Mouse (Mus musculus): ENCODE data around the gene Cst3. TPM values are rescaled to one million over a fixed set of nuclear protein-coding genes. Genes with fewer than 3 reads are reported as not detected.

Gene Cst3
- total RNA-seq (2017) = 200 and 303 TPM in 2 replicates

DNA sequence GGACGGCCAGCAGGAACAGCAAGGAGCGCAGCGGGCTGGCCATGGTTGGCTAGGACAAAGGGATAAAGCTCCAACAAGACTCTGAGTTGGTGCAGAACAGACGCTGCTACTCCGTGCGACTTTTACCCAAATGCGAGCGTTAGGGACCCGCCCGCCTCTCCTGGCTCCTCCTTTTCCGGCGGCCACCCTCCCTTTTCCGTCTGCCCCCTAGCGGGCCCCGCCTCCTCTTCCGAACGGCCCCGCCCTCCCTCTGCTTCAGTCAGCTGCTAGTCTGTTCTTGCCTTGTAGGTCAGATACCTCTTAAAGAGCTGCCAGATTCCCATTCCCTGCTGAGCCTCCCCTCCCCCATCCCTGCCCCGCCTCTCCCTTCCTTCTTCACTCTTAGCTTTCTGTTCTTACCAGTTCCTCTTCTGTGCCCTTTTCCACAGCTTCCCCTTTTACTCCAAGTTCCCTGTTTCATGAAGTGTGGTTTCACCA lies at the start of gene Cst3:
Cst3 (minus strand) TSS at position 358 of the 477 bp plus-strand sequence.
- peak; percentile 86 to 90 for ATAC-seq (replicated peaks in 1 of 2; ENCODE audit: insufficient read depth in 1 of 2, low FRiP score in 2 of 2, low TSS enrichment in 1 of 2, low read depth in 1 of 2, poor library complexity in 2 of 2, severe bottlenecking in 2 of 2)

DNA sequence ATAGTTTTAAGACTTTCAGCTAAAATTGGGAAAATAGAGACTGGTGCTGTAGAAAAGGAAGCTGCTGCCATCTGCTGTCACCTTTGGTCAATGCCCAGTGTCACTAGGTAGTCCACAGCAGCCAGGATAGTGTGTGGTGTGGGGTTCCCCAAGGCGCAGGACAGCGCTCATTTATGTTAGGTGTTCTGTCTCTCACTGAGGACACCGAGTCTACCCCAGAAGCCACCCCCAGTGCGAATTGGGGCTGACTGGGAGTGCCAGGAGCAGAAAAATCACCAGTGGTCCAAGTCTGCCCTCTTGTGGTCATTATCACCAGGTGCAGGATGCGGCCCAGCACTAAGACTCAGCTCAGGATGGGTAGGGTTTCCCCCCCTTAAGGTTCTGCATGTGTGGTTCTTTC lies 26.8 kb upstream of the Cst3 start:
- ATAC-seq (replicated peaks in 1 of 2; ENCODE audit: insufficient read depth in 1 of 2, low FRiP score in 2 of 2, low TSS enrichment in 1 of 2, low read depth in 1 of 2, poor library complexity in 2 of 2, severe bottlenecking in 2 of 2) = peak; percentile 95 to 96

DNA sequence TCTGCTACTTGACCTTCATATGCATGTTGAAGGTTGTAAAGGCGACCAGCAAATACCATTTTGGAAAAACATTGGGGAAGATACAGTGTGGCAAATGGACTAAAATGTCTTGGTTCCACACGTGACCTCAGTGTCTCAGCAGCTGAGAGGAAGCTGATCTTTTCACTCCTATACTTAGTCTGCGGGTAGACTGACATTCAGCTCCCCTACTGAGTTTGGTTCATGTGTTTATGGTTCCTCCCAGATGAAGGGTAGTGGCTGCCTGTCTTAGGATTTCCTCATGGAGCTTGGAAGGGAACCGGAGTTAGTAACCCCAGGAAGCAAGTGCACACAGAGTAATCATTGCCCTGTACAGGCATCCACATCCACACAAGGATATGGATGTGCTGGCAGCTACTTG lies 24.8 kb upstream of the Cst3 start:
- ATAC-seq (replicated peaks in 1 of 2; ENCODE audit: insufficient read depth in 1 of 2, low FRiP score in 2 of 2, low TSS enrichment in 1 of 2, low read depth in 1 of 2, poor library complexity in 2 of 2, severe bottlenecking in 2 of 2) = no peak

DNA sequence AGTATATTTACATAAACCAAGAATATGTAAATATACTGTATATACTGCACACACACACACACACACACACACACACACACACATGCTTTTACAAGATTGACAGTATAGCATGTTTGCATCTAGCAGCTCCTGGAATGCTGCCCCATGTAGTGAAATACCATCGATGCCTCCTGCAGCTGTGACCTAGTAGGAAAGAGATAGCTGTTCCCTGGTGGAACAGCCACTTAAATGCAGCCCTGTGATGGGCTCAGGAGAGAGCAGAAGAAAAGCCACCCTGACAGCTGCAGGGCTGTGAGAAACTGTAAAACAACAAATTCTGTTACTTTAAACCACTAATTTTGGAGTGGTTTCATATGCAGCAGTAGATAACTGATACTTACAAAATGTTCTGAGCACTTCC lies 20.7 kb upstream of the Cst3 start:
- ATAC-seq (replicated peaks in 1 of 2; ENCODE audit: insufficient read depth in 1 of 2, low FRiP score in 2 of 2, low TSS enrichment in 1 of 2, low read depth in 1 of 2, poor library complexity in 2 of 2, severe bottlenecking in 2 of 2) = no peak

DNA sequence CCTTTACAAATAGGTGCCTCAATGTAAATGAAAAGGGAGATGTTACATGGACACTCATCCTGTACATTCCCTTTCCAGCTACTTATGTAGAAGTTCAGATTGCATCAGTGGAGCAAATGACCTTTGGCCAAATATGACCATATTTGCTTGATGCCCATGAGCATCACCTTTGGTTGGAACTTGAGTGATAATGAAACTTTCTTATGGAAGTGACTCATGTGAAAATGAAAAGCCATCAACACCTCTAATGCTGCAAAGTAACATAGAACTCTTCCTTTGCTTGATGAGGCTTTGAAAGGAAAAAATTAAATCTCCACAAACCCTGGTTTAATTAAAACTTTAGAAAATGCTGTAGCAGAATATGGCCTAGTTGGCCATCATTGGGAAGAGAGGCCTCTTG lies 17.6 kb upstream of the Cst3 start:
- no peak for ATAC-seq (replicated peaks in 1 of 2; ENCODE audit: insufficient read depth in 1 of 2, low FRiP score in 2 of 2, low TSS enrichment in 1 of 2, low read depth in 1 of 2, poor library complexity in 2 of 2, severe bottlenecking in 2 of 2)

DNA sequence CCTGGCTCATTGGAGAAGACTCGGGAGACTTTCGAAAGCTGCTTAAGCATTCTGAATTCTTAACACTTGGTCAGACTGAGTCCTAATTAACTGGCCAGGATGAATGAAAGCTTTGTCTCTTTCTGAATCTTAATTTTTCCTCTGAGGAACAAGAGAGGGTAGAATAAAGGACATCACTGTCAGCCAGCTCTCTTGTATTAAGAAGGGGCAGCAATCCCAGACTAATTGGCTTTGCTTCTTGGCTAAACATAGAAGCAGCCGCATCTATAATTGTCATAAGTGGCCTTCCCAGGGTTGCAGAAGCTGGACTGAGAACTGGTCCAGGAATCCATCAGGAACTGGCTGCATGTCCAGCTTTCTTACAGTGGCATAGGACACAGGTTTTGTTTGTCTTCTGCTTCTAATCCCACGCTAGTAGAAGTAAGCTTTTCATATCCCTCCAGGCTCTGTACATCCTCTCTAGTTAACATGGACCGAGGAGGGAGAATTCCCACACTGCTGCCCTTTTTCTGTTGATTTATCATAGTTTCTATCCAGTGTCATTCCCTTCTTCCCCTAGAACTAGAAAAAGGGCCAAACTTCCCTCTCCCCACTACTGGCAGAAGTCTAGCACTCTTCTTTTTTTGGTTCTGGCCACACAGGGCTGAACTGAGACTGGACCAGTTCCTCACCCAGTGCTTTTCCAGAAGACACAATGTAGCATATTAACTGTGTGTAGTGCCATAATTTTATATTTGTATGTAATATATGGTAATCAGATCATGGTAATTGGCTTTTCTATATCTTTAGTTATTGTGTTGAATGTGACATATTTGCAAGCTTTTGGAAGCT lies 14.7 kb upstream of the Cst3 start:
- no peak for ATAC-seq (replicated peaks in 1 of 2; ENCODE audit: insufficient read depth in 1 of 2, low FRiP score in 2 of 2, low TSS enrichment in 1 of 2, low read depth in 1 of 2, poor library complexity in 2 of 2, severe bottlenecking in 2 of 2)

DNA sequence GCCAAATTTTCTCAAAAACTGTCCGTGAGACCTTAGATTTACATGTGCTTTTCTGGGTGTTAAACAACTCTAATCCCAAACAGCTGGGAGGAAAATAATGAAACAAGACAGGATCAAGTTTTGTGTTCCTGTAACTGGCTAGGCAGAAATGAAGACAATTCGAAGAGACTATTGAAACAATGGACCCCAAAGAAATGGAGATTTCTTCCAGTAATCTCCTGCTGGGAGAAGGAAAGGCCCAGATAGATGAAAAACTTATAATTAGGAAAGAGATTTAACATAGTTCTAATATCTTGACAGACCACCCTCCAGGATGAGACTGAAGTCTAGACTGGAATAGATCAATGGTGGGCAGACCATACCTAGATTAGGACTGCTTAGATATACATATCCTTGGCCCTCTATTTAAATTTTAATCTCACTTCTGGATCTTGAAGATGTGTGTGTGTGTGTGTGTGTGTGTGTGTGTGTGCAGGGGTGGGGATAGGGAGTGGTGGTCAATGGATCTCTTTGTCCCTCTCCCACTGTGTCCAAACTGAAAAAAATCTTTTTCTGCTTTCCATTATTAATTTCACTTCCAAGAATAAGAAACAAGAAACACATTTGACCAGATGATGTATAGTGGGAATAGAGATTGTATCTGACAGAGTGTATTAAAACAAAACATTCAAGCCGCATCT lies 14.0 kb upstream of the Cst3 start:
- ATAC-seq (replicated peaks in 1 of 2; ENCODE audit: insufficient read depth in 1 of 2, low FRiP score in 2 of 2, low TSS enrichment in 1 of 2, low read depth in 1 of 2, poor library complexity in 2 of 2, severe bottlenecking in 2 of 2) = no peak

DNA sequence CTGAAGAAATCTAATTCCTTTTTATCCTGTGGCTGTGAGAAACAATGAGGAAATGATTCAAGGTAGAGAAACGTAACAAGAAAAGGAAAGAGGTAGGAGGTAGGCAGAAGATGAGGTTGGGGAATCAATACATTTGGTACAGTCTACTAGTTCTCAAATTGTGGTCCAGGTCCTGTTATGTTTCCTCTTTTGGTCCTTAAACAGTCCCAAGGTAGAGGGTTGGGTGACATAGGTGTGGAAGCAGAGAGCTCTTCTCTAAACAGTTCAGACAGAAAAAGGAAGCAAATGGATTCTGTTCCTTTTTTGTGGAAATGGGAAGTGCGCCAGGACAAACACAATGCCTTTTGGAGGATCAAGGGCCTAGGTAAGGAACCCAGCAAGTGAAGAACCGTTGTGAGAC lies 13.4 kb upstream of the Cst3 start:
- peak in 1 of 2 experiments; percentile 25; a peak in 1 of 4 replicates for ATAC-seq (replicated peaks in 1 of 2; ENCODE audit: insufficient read depth in 1 of 2, low FRiP score in 2 of 2, low TSS enrichment in 1 of 2, low read depth in 1 of 2, poor library complexity in 2 of 2, severe bottlenecking in 2 of 2)

DNA sequence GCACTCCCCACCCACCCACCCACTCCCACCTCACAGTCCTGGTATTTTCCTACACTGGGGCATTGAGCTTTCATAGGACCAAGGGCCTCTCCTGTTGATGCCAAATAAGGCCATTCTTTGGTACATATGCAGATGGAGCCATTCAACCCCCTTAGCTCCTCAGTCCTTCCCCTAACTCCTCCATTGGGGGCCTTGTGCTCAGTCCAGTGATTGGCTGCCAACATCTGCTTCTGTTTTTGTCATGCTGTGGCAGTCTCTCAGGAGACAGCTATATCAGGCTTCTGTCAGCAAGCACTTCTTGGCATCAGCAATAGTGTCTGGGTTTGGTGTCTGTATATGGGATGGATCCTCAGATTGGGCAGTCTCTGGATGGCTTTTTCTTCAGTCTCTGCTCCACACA lies 9.2 kb upstream of the Cst3 start:
- ATAC-seq (replicated peaks in 1 of 2; ENCODE audit: insufficient read depth in 1 of 2, low FRiP score in 2 of 2, low TSS enrichment in 1 of 2, low read depth in 1 of 2, poor library complexity in 2 of 2, severe bottlenecking in 2 of 2) = no peak

DNA sequence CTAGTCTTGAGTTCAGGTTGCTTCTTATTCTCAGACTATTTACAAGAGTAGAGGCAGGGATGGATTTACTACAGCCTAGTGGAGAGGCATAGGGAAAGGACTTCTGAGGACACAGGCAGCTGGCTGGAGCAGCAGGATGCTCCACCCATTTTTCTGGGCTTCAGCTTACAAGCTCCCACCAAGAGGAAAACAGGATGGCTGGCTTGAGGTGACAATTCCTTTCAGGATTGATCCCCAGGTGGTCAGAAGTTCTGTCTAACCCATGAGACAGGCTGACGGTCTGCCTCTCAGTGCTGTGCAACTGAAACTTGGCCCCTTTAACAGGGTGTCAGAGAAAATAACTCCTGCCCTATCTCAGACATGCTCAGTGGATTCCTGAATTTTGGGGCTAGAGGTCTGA lies 3.7 kb upstream of the Cst3 start:
- no peak for ATAC-seq (replicated peaks in 1 of 2; ENCODE audit: insufficient read depth in 1 of 2, low FRiP score in 2 of 2, low TSS enrichment in 1 of 2, low read depth in 1 of 2, poor library complexity in 2 of 2, severe bottlenecking in 2 of 2)

DNA sequence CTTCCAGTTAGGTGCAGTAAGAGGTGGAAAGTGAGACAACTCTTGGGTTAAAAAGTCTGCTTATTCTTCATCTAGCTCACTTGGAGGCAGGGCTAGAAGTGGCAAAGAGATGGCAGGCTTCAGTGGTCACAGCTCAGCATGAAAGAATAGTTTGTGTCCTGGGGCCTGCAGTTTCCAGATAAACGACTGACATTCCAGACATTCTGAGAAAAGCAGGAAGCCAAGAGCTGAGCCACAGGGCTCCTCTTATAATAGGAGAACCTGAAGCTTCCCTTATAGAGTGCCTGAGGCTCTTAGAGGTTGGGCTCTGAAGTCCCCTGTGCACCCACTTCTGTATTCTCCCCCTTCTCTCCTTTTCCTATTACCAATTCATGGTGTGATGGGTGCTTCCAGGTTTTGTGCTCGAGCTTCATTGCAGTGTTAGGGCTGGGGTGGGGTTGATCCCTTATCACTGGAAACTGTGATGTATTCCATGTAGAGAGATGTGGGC lies 3.2 kb upstream of the Cst3 start:
- no peak for ATAC-seq (replicated peaks in 1 of 2; ENCODE audit: insufficient read depth in 1 of 2, low FRiP score in 2 of 2, low TSS enrichment in 1 of 2, low read depth in 1 of 2, poor library complexity in 2 of 2, severe bottlenecking in 2 of 2)

DNA sequence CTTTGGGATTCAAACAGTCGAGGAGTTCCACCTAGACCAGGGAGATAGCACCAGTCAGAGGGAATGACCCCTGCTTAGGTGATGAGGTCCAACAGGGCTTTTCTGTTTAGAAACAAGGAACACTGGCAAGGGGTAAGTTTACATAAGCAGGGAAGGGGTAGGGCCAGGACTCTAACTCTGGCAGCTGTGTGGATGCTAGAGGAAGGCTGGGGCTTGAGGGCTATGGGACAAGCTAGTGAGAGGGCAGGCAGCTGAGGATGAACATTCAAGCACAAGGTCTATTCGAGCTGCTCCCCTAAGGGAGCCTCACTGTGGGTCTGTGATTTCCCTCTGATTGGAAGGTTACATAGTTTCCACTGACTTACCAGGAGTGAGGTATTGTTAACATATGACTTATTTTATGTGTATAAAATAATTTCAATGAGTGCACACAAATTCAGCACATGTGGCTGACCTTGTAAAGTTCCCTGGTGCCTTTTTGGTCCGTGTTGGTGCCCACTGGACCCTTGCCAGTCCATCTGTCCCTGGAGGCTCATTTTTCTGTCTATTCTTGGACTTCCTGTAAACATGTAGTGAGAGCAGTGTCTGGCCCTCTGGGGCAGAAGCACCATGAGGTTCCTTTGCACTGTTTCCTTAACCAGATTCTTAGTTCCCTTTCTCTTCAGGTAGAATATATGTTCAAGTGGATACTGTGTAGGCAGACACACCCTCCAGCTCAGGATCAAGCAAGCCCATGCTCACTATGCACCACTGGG lies 1.7 kb upstream of the Cst3 start:
- ATAC-seq (replicated peaks in 1 of 2; ENCODE audit: insufficient read depth in 1 of 2, low FRiP score in 2 of 2, low TSS enrichment in 1 of 2, low read depth in 1 of 2, poor library complexity in 2 of 2, severe bottlenecking in 2 of 2) = 0 out of 4 replicates have a peak, but pooled peaks of 1 of the 2 experiments have one; percentile 5

DNA sequence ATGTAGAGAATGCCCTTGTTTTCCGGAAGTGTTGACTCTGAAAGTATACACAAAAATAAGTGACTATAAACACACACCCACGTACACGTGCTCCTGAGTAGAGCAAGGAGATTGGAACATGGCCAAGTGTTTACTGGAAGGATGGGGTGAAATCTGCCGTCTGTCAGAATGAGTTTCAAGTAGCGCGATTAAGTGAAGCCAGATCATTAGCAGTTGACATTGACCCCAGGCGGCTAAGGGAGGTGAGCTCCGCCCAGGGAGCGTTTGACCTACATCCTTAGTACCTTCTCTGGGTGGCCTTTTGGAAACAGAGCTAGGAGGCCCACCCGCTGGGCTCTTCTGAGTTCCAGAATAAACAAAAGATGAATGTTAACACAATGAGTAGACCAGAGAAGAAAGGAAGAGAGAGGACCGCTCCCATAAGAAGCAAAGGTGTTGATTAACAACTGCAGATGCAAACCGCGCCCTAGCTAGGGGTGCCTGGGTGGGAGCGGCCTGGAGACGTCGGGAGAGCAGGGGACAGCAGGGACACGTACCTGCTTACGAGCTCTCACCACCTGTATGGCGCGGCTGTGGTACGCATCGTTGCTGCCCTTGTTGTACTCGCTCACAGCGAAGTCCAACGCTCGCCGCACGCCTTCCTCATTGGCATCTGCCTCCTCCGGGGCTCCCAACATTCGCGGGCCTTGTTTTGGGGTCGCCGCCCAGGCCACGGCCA lies 716 bp downstream of the Cst3 start:
- ATAC-seq (replicated peaks in 1 of 2; ENCODE audit: insufficient read depth in 1 of 2, low FRiP score in 2 of 2, low TSS enrichment in 1 of 2, low read depth in 1 of 2, poor library complexity in 2 of 2, severe bottlenecking in 2 of 2) = peak; percentile 35 to 49

DNA sequence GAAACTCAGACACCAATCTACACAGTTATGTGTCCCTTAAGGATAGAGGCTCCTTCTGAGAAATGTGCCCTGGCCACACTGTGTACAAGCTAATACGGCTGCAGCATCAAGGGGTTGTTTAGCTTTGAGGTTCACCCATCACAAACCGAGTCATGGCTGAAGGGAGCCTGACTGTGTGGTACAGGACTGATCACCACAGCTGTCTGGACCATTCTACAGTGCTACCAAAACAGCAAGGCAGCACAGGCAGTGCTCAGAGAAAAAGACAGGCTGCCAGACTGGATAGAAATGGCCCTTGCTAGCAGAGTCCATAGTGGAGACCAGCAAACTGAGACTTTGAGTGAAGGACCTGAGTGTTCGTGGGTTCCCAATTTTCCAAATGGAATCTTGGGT lies 1.3 kb downstream of the Cst3 start:
- ATAC-seq (replicated peaks in 1 of 2; ENCODE audit: insufficient read depth in 1 of 2, low FRiP score in 2 of 2, low TSS enrichment in 1 of 2, low read depth in 1 of 2, poor library complexity in 2 of 2, severe bottlenecking in 2 of 2) = no peak

DNA sequence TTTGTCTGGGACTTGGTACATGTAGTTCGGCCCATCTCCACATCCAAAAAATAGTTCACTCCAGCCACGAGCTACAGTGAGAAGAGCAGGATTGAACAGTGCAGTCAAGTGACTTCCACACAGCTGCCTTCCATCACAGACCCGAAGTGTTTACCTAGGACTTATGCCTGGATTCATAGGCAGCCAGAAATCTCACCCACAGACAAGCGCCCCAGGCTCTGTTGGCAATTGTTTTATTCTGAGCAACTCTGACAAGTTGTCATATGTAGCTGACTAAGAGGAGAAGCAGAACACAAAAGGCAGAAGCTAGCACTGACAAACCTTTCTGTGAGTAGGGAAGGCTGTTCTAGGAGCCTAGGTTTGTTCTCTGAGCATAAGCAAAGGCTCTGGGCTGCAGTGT lies 2.6 kb downstream of the Cst3 start:
- ATAC-seq (replicated peaks in 1 of 2; ENCODE audit: insufficient read depth in 1 of 2, low FRiP score in 2 of 2, low TSS enrichment in 1 of 2, low read depth in 1 of 2, poor library complexity in 2 of 2, severe bottlenecking in 2 of 2) = no peak

DNA sequence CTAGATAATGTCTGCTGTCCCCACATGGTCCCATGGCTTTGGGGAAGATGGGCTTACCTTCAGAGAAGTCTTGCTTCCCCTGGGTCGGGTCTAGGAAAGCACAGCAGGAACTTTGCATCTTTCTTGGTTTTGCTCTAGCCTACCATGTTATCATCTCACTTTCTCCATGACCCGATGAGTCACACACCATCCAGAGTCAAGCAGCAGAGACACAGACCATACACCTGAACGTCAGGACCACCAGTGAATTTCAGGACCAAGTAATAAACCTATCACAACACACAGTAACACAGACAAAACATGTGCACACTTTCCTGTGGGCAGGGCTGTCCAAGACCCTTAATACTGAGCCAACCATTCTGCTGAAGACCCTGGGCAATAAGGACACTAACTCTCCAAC lies 5.0 kb downstream of the Cst3 start:
- ATAC-seq (replicated peaks in 1 of 2; ENCODE audit: insufficient read depth in 1 of 2, low FRiP score in 2 of 2, low TSS enrichment in 1 of 2, low read depth in 1 of 2, poor library complexity in 2 of 2, severe bottlenecking in 2 of 2) = no peak

DNA sequence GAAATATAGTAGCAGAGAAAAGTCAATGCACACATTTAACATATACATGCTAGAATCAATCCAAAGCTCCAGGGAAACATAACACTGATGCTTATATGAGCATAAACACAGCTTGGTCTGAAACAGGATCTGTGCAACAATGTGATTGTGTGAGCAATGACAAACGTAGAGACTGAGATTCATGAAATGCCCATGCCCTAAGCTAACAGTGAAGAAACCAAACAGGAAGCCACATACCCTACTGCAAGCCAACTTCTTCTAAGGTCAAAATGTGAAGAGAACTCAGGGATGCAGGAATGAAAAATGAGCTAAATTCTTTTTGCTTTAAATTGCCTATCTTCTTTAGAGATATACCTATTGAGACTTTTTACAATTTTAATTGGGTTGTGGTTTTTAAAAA lies 6.5 kb downstream of the Cst3 start:
- peak; percentile 66 to 76 for ATAC-seq (replicated peaks in 1 of 2; ENCODE audit: insufficient read depth in 1 of 2, low FRiP score in 2 of 2, low TSS enrichment in 1 of 2, low read depth in 1 of 2, poor library complexity in 2 of 2, severe bottlenecking in 2 of 2)
